Comparison of ENCODE assay signal across 21 mouse cellular contexts in the genomic region with DNA sequence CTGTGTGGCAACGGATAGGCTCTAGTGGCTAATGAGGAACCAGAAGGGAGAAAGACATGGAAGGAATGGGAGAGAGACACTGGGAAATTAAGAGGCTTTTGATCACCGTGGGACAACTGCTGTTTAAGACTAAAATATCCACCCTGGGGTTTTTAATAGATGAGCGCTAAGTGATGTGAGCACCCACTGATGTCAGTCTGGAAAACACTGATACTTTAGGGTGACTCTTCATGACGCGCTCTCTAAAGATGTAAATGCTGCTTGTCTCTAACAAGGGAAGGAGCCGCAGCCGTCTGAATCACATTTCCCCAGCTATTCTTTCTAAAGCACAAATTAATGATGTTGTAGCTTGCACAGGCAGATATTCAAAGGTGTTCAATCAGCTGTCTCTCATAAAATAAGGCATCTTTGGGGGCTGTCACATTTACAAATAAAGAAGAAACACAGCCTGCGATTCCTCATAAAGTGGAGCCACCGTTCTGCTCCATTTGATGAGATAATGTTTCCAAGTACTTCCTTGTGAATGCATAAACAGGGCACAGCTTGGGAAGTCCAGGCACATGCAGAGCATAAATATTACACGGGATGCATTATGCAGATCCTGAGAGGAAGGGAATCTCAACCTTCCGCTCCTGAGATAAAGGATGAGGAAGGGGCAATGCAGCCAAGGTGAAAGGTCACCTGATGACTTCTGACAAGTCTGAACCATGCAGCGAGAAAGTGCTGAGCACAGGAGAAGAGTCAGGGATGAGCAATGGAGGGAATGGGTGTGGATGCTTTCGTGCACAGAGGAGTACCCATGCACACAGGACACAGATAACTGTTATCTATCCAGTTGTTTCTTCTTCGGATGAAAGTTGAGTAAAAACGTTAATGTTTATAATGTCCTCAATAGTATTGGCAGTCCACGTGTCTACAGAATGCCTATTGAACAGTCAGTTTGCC.
DNase-seq lines count a peak whose midpoint lies in the region; ATAC-seq and TF ChIP-seq lines count a peak whose summit lies in the region.
"Had no signal": no experiment of that assay in that cellular context is flagged by ENCODE, and none has a peak within 500 bp of the region (broad histone marks: within the 10 kb centered on the region; RNA-seq: fewer than 3 reads in every experiment).

No protein-coding gene starts in this region.

- ATAC-seq in hindbrain, embryonic 12.5 days (ENCODE audit: low FRiP score) = no peak; the same call in 1 of the 2 replicates
- ATAC-seq in hindbrain, embryonic 11.5 days (ENCODE audit: low FRiP score) = no peak
- no peak; the same call in 1 of the 2 replicates for ATAC-seq in midbrain, embryonic 14.5 days (ENCODE audit: low FRiP score, low TSS enrichment)
- ATAC-seq in midbrain, embryonic 11.5 days (ENCODE audit: low FRiP score) = no peak
- ATAC-seq in forebrain, embryonic 15.5 days (replicated peaks) = no peak; the same call in 1 of the 2 replicates
- ATAC-seq in neural tube, embryonic 14.5 days (ENCODE audit: low read depth) = peak; percentile 60; the same call in 1 of the 2 replicates
- no peak for ATAC-seq in heart, embryonic 11.5 days (replicated peaks; ENCODE audit: insufficient number of reproducible peaks, low FRiP score, low TSS enrichment)
- no peak for ATAC-seq in liver, postnatal 0 days

- no peak overlapping the region for H3K4me2 ChIP-seq in hindbrain, embryonic 12.5 days (replicated peaks)
- H3K4me2 ChIP-seq in hindbrain, embryonic 11.5 days (replicated peaks; ENCODE audit: low read depth, low read length) = no peak overlapping the region
- H3K4me2 ChIP-seq in midbrain, embryonic 14.5 days (ENCODE audit: low read length) = no peak overlapping the region
- H3K4me2 ChIP-seq in midbrain, embryonic 11.5 days = no peak overlapping the region
- no peak overlapping the region for H3K4me2 ChIP-seq in forebrain, embryonic 15.5 days (replicated peaks)
- no peak overlapping the region for H3K4me2 ChIP-seq in neural tube, embryonic 14.5 days (ENCODE audit: low read depth, low read length)
- H3K4me2 ChIP-seq in heart, embryonic 11.5 days = no peak overlapping the region
- no peak overlapping the region for H3K4me2 ChIP-seq in liver, postnatal 0 days (ENCODE audit: low read depth, low read length)
- H3K4me2 ChIP-seq: limb, embryonic 13.5 days had no signal

- H3K36me3 ChIP-seq in hindbrain, embryonic 12.5 days = no peaks in the 10 kb centered on the region
- H3K36me3 ChIP-seq in hindbrain, embryonic 11.5 days (ENCODE audit: control insufficient read depth, insufficient read depth, low read length) = no peaks in the 10 kb centered on the region
- no peaks in the 10 kb centered on the region for H3K36me3 ChIP-seq in midbrain, embryonic 14.5 days (ENCODE audit: control insufficient read depth, insufficient read depth, low read length)
- no peaks in the 10 kb centered on the region for H3K36me3 ChIP-seq in midbrain, embryonic 11.5 days (ENCODE audit: control insufficient read depth, insufficient read depth, low read length)
- no peaks in the 10 kb centered on the region for H3K36me3 ChIP-seq in forebrain, embryonic 15.5 days
- no peaks in the 10 kb centered on the region for H3K36me3 ChIP-seq in neural tube, embryonic 14.5 days (ENCODE audit: control insufficient read depth, insufficient read depth, low read length)
- H3K36me3 ChIP-seq in heart, embryonic 11.5 days (ENCODE audit: control insufficient read depth, insufficient read depth, low read length) = no peaks in the 10 kb centered on the region
- H3K36me3 ChIP-seq in liver, postnatal 0 days (replicated peaks; ENCODE audit: insufficient read depth, low read length) = no peaks in the 10 kb centered on the region
- H3K36me3 ChIP-seq: heart, embryonic 10.5 days; limb, embryonic 13.5 days had no signal

- no peak overlapping the region for H3K4me3 ChIP-seq in hindbrain, embryonic 12.5 days
- no peak overlapping the region for H3K4me3 ChIP-seq in hindbrain, embryonic 11.5 days (ENCODE audit: low read depth, low read length)
- H3K4me3 ChIP-seq in midbrain, embryonic 14.5 days (replicated peaks; ENCODE audit: low read depth, low read length) = no peak overlapping the region
- no peak overlapping the region for H3K4me3 ChIP-seq in midbrain, embryonic 11.5 days (ENCODE audit: low read depth, low read length)
- H3K4me3 ChIP-seq in forebrain, embryonic 15.5 days = no peak overlapping the region
- no peak overlapping the region for H3K4me3 ChIP-seq in neural tube, embryonic 14.5 days (ENCODE audit: low read depth, low read length)
- no peak overlapping the region for H3K4me3 ChIP-seq in heart, embryonic 11.5 days (ENCODE audit: low read depth, low read length)
- H3K4me3 ChIP-seq in liver, postnatal 0 days (ENCODE audit: low read depth, low read length) = no peak overlapping the region
- H3K4me3 ChIP-seq: heart, embryonic 10.5 days; limb, embryonic 13.5 days had no signal

- TF ChIP-seq CTCF in liver, postnatal 0 days (IDR thresholded peaks at IDR 0.05; ENCODE audit: low read depth) = no peak

- H3K27me3 ChIP-seq in hindbrain, embryonic 12.5 days = peaks cover 21% of the 10 kb centered on the region
- H3K27me3 ChIP-seq in hindbrain, embryonic 11.5 days (ENCODE audit: control insufficient read depth, insufficient read depth, low read length) = peaks cover 16% of the 10 kb centered on the region
- no peaks in the 10 kb centered on the region for H3K27me3 ChIP-seq in midbrain, embryonic 14.5 days (ENCODE audit: control insufficient read depth, insufficient read depth, low read length)
- H3K27me3 ChIP-seq in midbrain, embryonic 11.5 days (ENCODE audit: control insufficient read depth, insufficient read depth, low read length) = peaks cover 7% of the 10 kb centered on the region; the same call in 1 of the 2 replicates
- H3K27me3 ChIP-seq in forebrain, embryonic 15.5 days = no peaks in the 10 kb centered on the region
- H3K27me3 ChIP-seq in neural tube, embryonic 14.5 days (ENCODE audit: control insufficient read depth, insufficient read depth, low read length) = peaks cover 3% of the 10 kb centered on the region
- H3K27me3 ChIP-seq in heart, embryonic 11.5 days (ENCODE audit: control insufficient read depth, insufficient read depth, low read length) = no peaks in the 10 kb centered on the region
- H3K27me3 ChIP-seq in liver, postnatal 0 days (ENCODE audit: insufficient read depth, low read length) = no peaks in the 10 kb centered on the region
- H3K27me3 ChIP-seq: CH12.LX; limb, embryonic 13.5 days had no signal

- no peaks in the 10 kb centered on the region for H3K9me3 ChIP-seq in hindbrain, embryonic 12.5 days (replicated peaks)
- no peaks in the 10 kb centered on the region for H3K9me3 ChIP-seq in hindbrain, embryonic 11.5 days (ENCODE audit: control insufficient read depth, low read length)
- no peaks in the 10 kb centered on the region for H3K9me3 ChIP-seq in midbrain, embryonic 14.5 days (ENCODE audit: control insufficient read depth, low read length)
- H3K9me3 ChIP-seq in midbrain, embryonic 11.5 days (ENCODE audit: control insufficient read depth, low read length) = no peaks in the 10 kb centered on the region
- no peaks in the 10 kb centered on the region for H3K9me3 ChIP-seq in forebrain, embryonic 15.5 days
- no peaks in the 10 kb centered on the region for H3K9me3 ChIP-seq in neural tube, embryonic 14.5 days (ENCODE audit: control insufficient read depth, low read length)
- H3K9me3 ChIP-seq in heart, embryonic 11.5 days (replicated peaks; ENCODE audit: control insufficient read depth, low read length) = no peaks in the 10 kb centered on the region
- no peaks in the 10 kb centered on the region for H3K9me3 ChIP-seq in liver, postnatal 0 days (ENCODE audit: low read length)
- H3K9me3 ChIP-seq: heart, embryonic 10.5 days; limb, embryonic 13.5 days had no signal

- 78% methylated on average over 16 of the region's 16 CpGs for WGBS in hindbrain, embryonic 12.5 days
- 83% methylated on average over 16 of the region's 16 CpGs for WGBS in hindbrain, embryonic 11.5 days
- 68% methylated on average over 16 of the region's 16 CpGs for WGBS in midbrain, embryonic 14.5 days
- 86% methylated on average over 16 of the region's 16 CpGs for WGBS in midbrain, embryonic 11.5 days
- 63% methylated on average over 16 of the region's 16 CpGs for WGBS in forebrain, embryonic 15.5 days
- 55% methylated on average over 16 of the region's 16 CpGs for WGBS in neural tube, embryonic 14.5 days
- WGBS in heart, embryonic 11.5 days (ENCODE audit: insufficient replicate concordance) = 78% methylated on average over 16 of the region's 16 CpGs
- WGBS in liver, postnatal 0 days (ENCODE audit: insufficient replicate concordance) = 70% methylated on average over 16 of the region's 16 CpGs

- no peak overlapping the region for H3K9ac ChIP-seq in hindbrain, embryonic 12.5 days
- no peak overlapping the region for H3K9ac ChIP-seq in hindbrain, embryonic 11.5 days (ENCODE audit: low read depth, low read length)
- H3K9ac ChIP-seq in midbrain, embryonic 14.5 days (replicated peaks; ENCODE audit: low read length) = no peak overlapping the region
- H3K9ac ChIP-seq in midbrain, embryonic 11.5 days (ENCODE audit: low read length) = no peak overlapping the region
- H3K9ac ChIP-seq in forebrain, embryonic 15.5 days (replicated peaks) = no peak overlapping the region
- no peak overlapping the region for H3K9ac ChIP-seq in neural tube, embryonic 14.5 days (replicated peaks; ENCODE audit: low read depth, low read length)
- H3K9ac ChIP-seq in heart, embryonic 11.5 days (ENCODE audit: low read depth, low read length) = no peak overlapping the region
- no peak overlapping the region for H3K9ac ChIP-seq in liver, postnatal 0 days (replicated peaks)
- H3K9ac ChIP-seq: limb, embryonic 13.5 days; liver, embryonic 14.5 days had no signal

- TF ChIP-seq EP300 in liver, postnatal 0 days (IDR thresholded peaks at IDR 0.05; ENCODE audit: low read depth) = no peak

- DNase-seq in hindbrain, embryonic 11.5 days (ENCODE audit: low spot score) = no peak
- no peak for DNase-seq in midbrain, embryonic 14.5 days
- no peak for DNase-seq in midbrain, embryonic 11.5 days (ENCODE audit: low spot score, missing footprints)
- DNase-seq in liver, postnatal 0 days = no peak
- DNase-seq: adrenal gland, postnatal 25 days; cerebellum, adult 18-20 months; cerebellum, postnatal 25 days; embryo, embryonic 11 days; heart, postnatal 10 days; kidney, adult 2 months; kidney, postnatal 25 days; right cerebral cortex, postnatal 4 days had no signal

- 0 out of 2 replicates have a peak overlapping the region, but pooled peaks have one; percentile 19 for H3K27ac ChIP-seq in hindbrain, embryonic 12.5 days
- H3K27ac ChIP-seq in hindbrain, embryonic 11.5 days (ENCODE audit: low read depth, low read length) = no peak overlapping the region
- peak overlapping the region; percentile 49 for H3K27ac ChIP-seq in midbrain, embryonic 14.5 days (replicated peaks; ENCODE audit: low read depth, low read length)
- H3K27ac ChIP-seq in midbrain, embryonic 11.5 days (ENCODE audit: low read depth, low read length) = no peak overlapping the region
- 0 out of 2 replicates have a peak overlapping the region, but pooled peaks have one; percentile 13 for H3K27ac ChIP-seq in forebrain, embryonic 15.5 days (replicated peaks)
- peak overlapping the region; percentile 62 for H3K27ac ChIP-seq in neural tube, embryonic 14.5 days (ENCODE audit: low read depth, low read length)
- H3K27ac ChIP-seq in heart, embryonic 11.5 days (ENCODE audit: low read depth, low read length) = no peak overlapping the region
- H3K27ac ChIP-seq in liver, postnatal 0 days (ENCODE audit: low read depth) = no peak overlapping the region
- H3K27ac ChIP-seq: heart, embryonic 10.5 days; limb, embryonic 13.5 days; liver, embryonic 14.5 days; macrophage had no signal

- peaks cover 8% of the 10 kb centered on the region for H3K4me1 ChIP-seq in hindbrain, embryonic 12.5 days
- no peaks in the 10 kb centered on the region for H3K4me1 ChIP-seq in hindbrain, embryonic 11.5 days (replicated peaks; ENCODE audit: control insufficient read depth, insufficient read depth, low read length)
- no peaks in the 10 kb centered on the region for H3K4me1 ChIP-seq in midbrain, embryonic 14.5 days (ENCODE audit: control insufficient read depth, insufficient read depth, low read length)
- H3K4me1 ChIP-seq in midbrain, embryonic 11.5 days (ENCODE audit: control insufficient read depth, insufficient read depth, low read length) = peaks cover 8% of the 10 kb centered on the region
- 0 out of 2 replicates have a peak, but pooled peaks cover 2% of the 10 kb centered on the region for H3K4me1 ChIP-seq in forebrain, embryonic 15.5 days
- no peaks in the 10 kb centered on the region for H3K4me1 ChIP-seq in neural tube, embryonic 14.5 days (ENCODE audit: control insufficient read depth, insufficient read depth, low read length)
- H3K4me1 ChIP-seq in heart, embryonic 11.5 days (ENCODE audit: control insufficient read depth, insufficient read depth, low read length) = no peaks in the 10 kb centered on the region
- H3K4me1 ChIP-seq in liver, postnatal 0 days (ENCODE audit: insufficient read depth) = no peaks in the 10 kb centered on the region
- H3K4me1 ChIP-seq: heart, embryonic 10.5 days; limb, embryonic 13.5 days had no signal

Comparison
In these comparisons a context has a peak if more than half of its experiments do, and no peak if none do; other contexts are left out.
1. H3K27ac ChIP-seq: peak in hindbrain, embryonic 12.5 days (single experiment), midbrain, embryonic 14.5 days (single experiment), forebrain, embryonic 15.5 days (single experiment) and neural tube, embryonic 14.5 days (single experiment); none in hindbrain, embryonic 11.5 days (single experiment), midbrain, embryonic 11.5 days (single experiment), heart, embryonic 11.5 days (single experiment) and liver, postnatal 0 days (single experiment).